ENCODE assay signal across 21 mouse cellular contexts in the genomic region with DNA sequence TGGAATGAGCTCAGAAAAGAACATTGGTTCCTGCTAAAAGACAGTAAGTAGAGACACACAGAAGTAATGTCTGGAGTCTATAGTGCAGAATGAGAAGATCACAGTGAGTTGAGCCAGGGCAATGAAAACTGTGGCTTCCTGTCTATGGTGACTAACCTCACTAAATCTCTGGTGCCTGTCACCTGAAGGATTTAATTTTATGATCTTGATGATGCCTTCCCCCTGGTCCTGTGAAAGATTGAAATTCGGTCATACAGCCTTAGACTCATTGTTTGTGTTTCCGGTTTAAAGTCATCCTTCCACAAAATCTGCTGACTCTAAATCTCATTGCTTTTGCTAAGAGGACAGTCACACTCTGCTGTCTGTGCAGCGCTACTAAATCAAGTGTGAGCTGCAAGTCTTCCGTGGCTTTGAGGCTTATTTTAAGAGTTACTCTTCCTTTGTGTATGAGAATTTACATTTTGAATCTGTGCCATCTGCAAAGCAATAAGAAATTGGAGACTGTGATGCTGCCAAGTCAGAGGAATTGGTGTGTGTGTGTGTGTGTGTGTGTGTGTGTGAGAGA.
"Had no signal": no experiment of that assay in that cellular context is flagged by ENCODE, and none has a peak within 500 bp of the region (broad histone marks: within the 10 kb centered on the region; RNA-seq: fewer than 3 reads in every experiment).

No protein-coding gene starts in this region.

- H3K27me3 ChIP-seq: kidney, embryonic 15.5 days; limb, embryonic 13.5 days; liver, embryonic 12.5 days; liver, embryonic 15.5 days; midbrain, embryonic 12.5 days; midbrain, embryonic 15.5 days; neural tube, embryonic 12.5 days had no signal

- H3K27ac ChIP-seq: kidney, embryonic 15.5 days; limb, embryonic 10.5 days; limb, embryonic 13.5 days; liver, embryonic 12.5 days; liver, embryonic 15.5 days; macrophage; midbrain, embryonic 12.5 days; midbrain, embryonic 15.5 days; neural tube, embryonic 12.5 days; stomach, postnatal 0 days had no signal

- DNase-seq: kidney, adult 8-10 months; kidney, postnatal 36 days; layer of hippocampus, adult 9-11 months; liver; lung, adult 18-20 months; lung, postnatal 14 days; retina, postnatal 1 day; right cerebral cortex, postnatal 4 days; thymus, adult 2 months; thymus, postnatal 14 days; thymus, postnatal 4 days had no signal

- H3K4me2 ChIP-seq: kidney, embryonic 15.5 days; limb, embryonic 13.5 days; liver, embryonic 12.5 days; liver, embryonic 15.5 days; midbrain, embryonic 12.5 days; midbrain, embryonic 15.5 days; neural tube, embryonic 12.5 days had no signal

- H3K4me1 ChIP-seq: liver, embryonic 12.5 days; liver, embryonic 15.5 days; midbrain, embryonic 12.5 days; midbrain, embryonic 15.5 days; neural tube, embryonic 12.5 days had no signal

- H3K9me3 ChIP-seq: kidney, embryonic 15.5 days; limb, embryonic 10.5 days; limb, embryonic 13.5 days; liver, embryonic 12.5 days; liver, embryonic 15.5 days; midbrain, embryonic 12.5 days; midbrain, embryonic 15.5 days; neural tube, embryonic 12.5 days had no signal

- H3K9ac ChIP-seq: kidney, embryonic 15.5 days; limb, embryonic 13.5 days; liver, embryonic 12.5 days; liver, embryonic 15.5 days; midbrain, embryonic 12.5 days; midbrain, embryonic 15.5 days; neural tube, embryonic 12.5 days had no signal

- H3K36me3 ChIP-seq: kidney, embryonic 15.5 days; limb, embryonic 10.5 days; limb, embryonic 13.5 days; liver, embryonic 12.5 days; liver, embryonic 15.5 days; midbrain, embryonic 12.5 days; midbrain, embryonic 15.5 days; neural tube, embryonic 12.5 days had no signal

- H3K4me3 ChIP-seq: kidney, embryonic 15.5 days; limb, embryonic 10.5 days; limb, embryonic 13.5 days; liver, embryonic 12.5 days; liver, embryonic 15.5 days; midbrain, embryonic 12.5 days; midbrain, embryonic 15.5 days; neural tube, embryonic 12.5 days had no signal

- ATAC-seq: liver, embryonic 12.5 days; midbrain, embryonic 15.5 days had no signal
